Mouse (Mus musculus) liver, embryonic 15.5 days (tissue): ENCODE results near the gene Paqr6. TPM values are rescaled to one million over a fixed set of nuclear protein-coding genes. Genes with fewer than 3 reads are reported as not detected.
A peak's percentile ranks its signal among the peaks of the same experiment; 100 is the strongest.
"Not testable (repeated sequence)": the region's sequence is repeated elsewhere in the genome, so short reads cannot be mapped to it uniquely, and the experiment has no call there.

Experiments used
- ATAC-seq: fragments of 200-750 bp; cut with Nextera tagmentation; 2 replicates; pipeline ENCODE4 v1.8.0; 2017; ENCODE audit warnings: moderate number of reproducible peaks, mild to moderate bottlenecking, moderate library complexity; ENCODE audit not compliant: insufficient read depth
- H3K27ac ChIP-seq: fragments of 300-500 bp; sonication (generic); replicated peaks from 2 replicates; pipeline ENCODE4 v1.5.1; 2015; ENCODE audit warnings: mild to moderate bottlenecking, inconsistent platforms
- H3K27me3 ChIP-seq: fragments of 300-500 bp; sonication (generic); 2 replicates; pipeline ENCODE4 v1.6.1; 2015; ENCODE audit warnings: mild to moderate bottlenecking, inconsistent platforms
- H3K36me3 ChIP-seq: fragments of 300-500 bp; sonication (generic); replicated peaks from 2 replicates; pipeline ENCODE4 v1.6.1; 2015; ENCODE audit warnings: moderate library complexity, mild to moderate bottlenecking, inconsistent platforms
- H3K4me1 ChIP-seq: fragments of 300-500 bp; sonication (generic); replicated peaks from 2 replicates; pipeline ENCODE4 v1.6.1; 2015; ENCODE audit warnings: inconsistent platforms
- H3K4me2 ChIP-seq: fragments of 300-500 bp; sonication (generic); 2 replicates; pipeline ENCODE4 v1.6.1; 2015; ENCODE audit warnings: moderate library complexity, mild to moderate bottlenecking, inconsistent platforms
- H3K4me3 ChIP-seq: fragments of 300-500 bp; sonication (generic); replicated peaks from 2 replicates; pipeline ENCODE4 v1.5.1; 2015; ENCODE audit warnings: mild to moderate bottlenecking, inconsistent platforms
- H3K9ac ChIP-seq: fragments of 300-500 bp; sonication (generic); 2 replicates; pipeline ENCODE4 v1.6.1; 2015; ENCODE audit warnings: moderate library complexity, mild to moderate bottlenecking, inconsistent platforms
- H3K9me3 ChIP-seq: fragments of 300-500 bp; sonication (generic); replicated peaks from 2 replicates; pipeline ENCODE4 v1.6.1; 2016; ENCODE audit warnings: inconsistent platforms
- WGBS: fragments of 180-500 bp; shearing (Covaris S2); methylation state at CpG from one replicate; pipeline ENCODE4 v1.1.7; 2015; ENCODE audit warnings: mixed read lengths; ENCODE audit not compliant: insufficient replicate concordance; 5-methylcytosine and 5-hydroxymethylcytosine counted together
- polyA plus RNA-seq: library from polyadenylated mRNA; unstranded; fragments of >200 nt; fragmentation: Nextera tagmentation; extraction: Ambion mirVana; gene quantifications from 2 replicates; pipeline ENCODE4 v1.2.1, GENCODE M21; 2015

Paqr6 gene
- polyA plus RNA-seq, 1 experiment from 2014 or later: 5.4 TPM

GRCm38 (mm10) chr3:88366830-88367428 lies 2.5 kb downstream of the Paqr6 start:
- H3K9ac ChIP-seq: peak overlapping the region; percentile 27; the same call in 1 of the 2 replicates
- peak overlapping the region; percentile 28; the same call in 1 of the 2 replicates for H3K4me3 ChIP-seq
- not testable (repeated sequence) for H3K36me3 ChIP-seq, ATAC-seq, H3K27ac ChIP-seq, H3K9me3 ChIP-seq
- H3K27me3 ChIP-seq: peaks cover 36% of the 10 kb centered on the region
- peaks cover 49% of the 10 kb centered on the region for H3K4me1 ChIP-seq
- 8% methylated on average over 21 of the region's 22 CpGs for WGBS
- H3K4me2 ChIP-seq: peak overlapping the region; percentile 62

DNA sequence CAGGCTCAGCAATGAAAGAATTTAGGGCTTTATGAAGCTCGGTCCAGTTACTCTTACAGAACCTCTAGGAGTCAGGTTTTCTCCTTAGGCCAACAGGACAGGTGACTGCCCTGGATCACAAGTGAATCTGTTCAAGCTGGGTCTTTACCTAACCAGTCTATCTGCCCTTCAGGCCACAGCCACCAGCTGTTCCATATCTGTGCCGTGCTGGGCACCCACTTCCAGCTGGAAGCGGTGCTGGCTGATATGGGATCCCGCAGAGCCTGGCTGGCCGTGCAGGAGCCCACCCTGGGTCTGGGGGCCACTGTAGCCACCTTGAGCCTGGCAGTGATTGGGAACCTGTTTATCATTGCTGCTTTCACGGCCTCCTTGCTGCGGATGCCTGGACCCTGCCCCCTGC lies 3.1 kb downstream of the Paqr6 start:
- 48% methylated on average over 3 of the region's 7 CpGs for WGBS
- H3K9ac ChIP-seq, H3K9me3 ChIP-seq, H3K4me3 ChIP-seq, H3K27ac ChIP-seq, H3K4me2 ChIP-seq, H3K36me3 ChIP-seq, ATAC-seq: not testable (repeated sequence)
- peaks cover 43% of the 10 kb centered on the region for H3K4me1 ChIP-seq
- peaks cover 36% of the 10 kb centered on the region for H3K27me3 ChIP-seq

DNA sequence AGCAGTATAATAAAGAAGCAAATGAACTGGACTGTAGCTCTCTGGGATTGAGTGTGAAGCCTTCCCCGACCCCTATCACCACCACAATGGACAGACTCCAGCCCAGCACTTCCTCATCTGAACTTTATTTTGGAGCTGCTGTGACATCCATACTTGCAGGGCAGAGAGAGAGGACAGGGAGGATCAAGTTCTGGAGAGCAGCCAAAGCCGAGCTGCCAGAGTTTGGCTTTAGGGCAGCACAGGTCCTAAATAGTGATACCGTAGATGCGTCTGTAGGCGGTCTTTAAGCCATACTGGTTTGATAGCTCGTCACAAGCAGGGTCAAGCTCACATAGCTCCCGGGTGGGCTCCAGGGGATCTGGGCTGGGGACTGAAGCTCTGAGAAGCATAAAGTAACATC lies 4.1 kb downstream of the Paqr6 start:
- not testable (repeated sequence) for ATAC-seq

GRCm38 (mm10) chr3:88372643-88373042 lies 8.3 kb downstream of the Paqr6 start, which contains the start of gene Bglap3:
TSS of gene Bglap3 (minus strand) at chr3:88372743.
- H3K4me2 ChIP-seq, H3K27me3 ChIP-seq, H3K27ac ChIP-seq, H3K36me3 ChIP-seq, H3K9me3 ChIP-seq, H3K4me3 ChIP-seq, ATAC-seq, H3K9ac ChIP-seq, H3K4me1 ChIP-seq: not testable (repeated sequence)
- 79% methylated on average over 9 of the region's 9 CpGs for WGBS

More for the DNA sequence above, 4.1 kb downstream of the Paqr6 start:
- not testable (repeated sequence) for H3K9me3 ChIP-seq, H3K4me2 ChIP-seq, H3K9ac ChIP-seq, H3K36me3 ChIP-seq, H3K27ac ChIP-seq, H3K4me3 ChIP-seq
- Histone ChIP-seq H3K4me1 (peaks cover 33% of the 10 kb centered on the region), H3K27me3 (peaks cover 36% of the 10 kb centered on the region)
- WGBS: 63% methylated on average over 7 of the region's 7 CpGs

GRCm38 (mm10) chr3:88375750-88376626 lies 11.6 kb downstream of the Paqr6 start:
- H3K27ac ChIP-seq: not testable (repeated sequence)

GRCm38 (mm10) chr3:88376644-88377043 lies 12.3 kb downstream of the Paqr6 start:
- 42% methylated on average over 7 of the region's 7 CpGs for WGBS
- peak overlapping the region; percentile 54 for H3K4me2 ChIP-seq
- not testable (repeated sequence) for ATAC-seq

More at GRCm38 (mm10) chr3:88375750-88376626, 11.6 kb downstream of the Paqr6 start:
- not testable (repeated sequence) for H3K36me3 ChIP-seq, H3K9me3 ChIP-seq, H3K4me3 ChIP-seq, H3K4me1 ChIP-seq, H3K27me3 ChIP-seq, H3K9ac ChIP-seq
- WGBS: 12% methylated on average over 19 of the region's 19 CpGs
- peak; percentile 74 for ATAC-seq
- H3K4me2 ChIP-seq: peak overlapping the region; percentile 54

GRCm38 (mm10) chr3:88378599-88378998 lies 14.2 kb downstream of the Paqr6 start, which contains the start of gene Bglap2:
TSS of gene Bglap2 (minus strand) at chr3:88378699.
- H3K9me3 ChIP-seq, H3K4me2 ChIP-seq, H3K27me3 ChIP-seq, ATAC-seq, H3K36me3 ChIP-seq, H3K27ac ChIP-seq, H3K9ac ChIP-seq, H3K4me3 ChIP-seq, H3K4me1 ChIP-seq: not testable (repeated sequence)
- WGBS: 60% methylated on average over 5 of the region's 5 CpGs

More at GRCm38 (mm10) chr3:88376644-88377043, 12.3 kb downstream of the Paqr6 start:
- H3K36me3 ChIP-seq, H3K4me1 ChIP-seq, H3K27me3 ChIP-seq, H3K9me3 ChIP-seq, H3K9ac ChIP-seq, H3K4me3 ChIP-seq, H3K27ac ChIP-seq: not testable (repeated sequence)

DNA sequence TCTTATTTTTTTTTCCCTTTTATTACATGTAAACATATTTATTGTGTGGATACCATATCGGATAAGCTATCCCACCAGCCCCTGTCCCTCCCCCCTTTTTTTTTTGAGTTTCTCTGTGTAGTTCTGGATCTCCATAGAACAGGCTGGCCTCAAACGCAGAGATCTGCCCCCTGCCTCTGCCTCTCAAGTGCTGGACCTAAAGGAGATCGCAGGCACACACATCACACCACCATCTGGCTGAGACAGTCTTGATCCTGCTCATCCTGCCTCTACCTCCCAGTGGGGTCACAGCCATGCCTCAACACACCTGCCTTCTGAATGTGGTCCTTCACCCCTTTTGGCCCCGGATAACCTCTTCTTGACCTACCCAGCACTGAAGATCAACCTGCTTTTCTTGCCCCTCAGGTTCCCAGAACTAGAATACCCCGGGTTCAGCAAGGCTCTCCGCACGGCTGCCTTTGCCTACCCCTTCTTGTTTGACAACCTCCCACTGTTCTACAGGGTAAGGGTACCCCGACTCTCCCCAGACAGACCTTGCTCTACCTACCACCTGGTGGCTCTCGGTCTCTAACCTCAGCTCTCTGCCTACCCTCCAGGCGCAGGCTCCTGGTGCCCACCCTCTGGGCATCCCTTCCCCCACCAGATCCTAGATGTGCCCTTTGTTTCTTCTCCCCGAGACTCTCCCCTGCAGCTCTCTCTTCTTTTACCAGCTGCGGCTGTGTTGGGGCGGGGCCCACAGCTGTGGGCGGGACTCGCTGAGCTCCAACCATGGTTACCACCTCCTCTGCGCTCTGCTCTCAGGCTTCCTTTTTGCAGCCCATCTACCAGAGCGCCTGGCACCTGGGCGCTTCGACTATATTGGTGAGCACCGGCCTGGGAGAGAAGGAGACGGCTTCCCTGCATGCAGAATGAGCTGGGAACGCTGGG lies 17.3 kb downstream of the Paqr6 start:
- not testable (repeated sequence) for H3K36me3 ChIP-seq, H3K4me1 ChIP-seq, H3K27me3 ChIP-seq, H3K9ac ChIP-seq, H3K9me3 ChIP-seq, H3K27ac ChIP-seq
- 0 out of 2 replicates have a peak overlapping the region, but pooled peaks have one; percentile 7 for H3K4me3 ChIP-seq
- WGBS: 8% methylated on average over 22 of the region's 22 CpGs
- ATAC-seq: peak; percentile 68
- H3K4me2 ChIP-seq: peak overlapping the region; percentile 52

- not testable (repeated sequence) for H3K4me3 ChIP-seq, H3K4me2 ChIP-seq, H3K27me3 ChIP-seq, H3K9ac ChIP-seq, H3K27ac ChIP-seq, ATAC-seq, H3K36me3 ChIP-seq, H3K9me3 ChIP-seq, H3K4me1 ChIP-seq
- WGBS: 22% methylated on average over 1 of the region's 7 CpGs
Measured at GRCm38 (mm10) chr3:88382383-88382782, 18.0 kb downstream of the Paqr6 start.

DNA sequence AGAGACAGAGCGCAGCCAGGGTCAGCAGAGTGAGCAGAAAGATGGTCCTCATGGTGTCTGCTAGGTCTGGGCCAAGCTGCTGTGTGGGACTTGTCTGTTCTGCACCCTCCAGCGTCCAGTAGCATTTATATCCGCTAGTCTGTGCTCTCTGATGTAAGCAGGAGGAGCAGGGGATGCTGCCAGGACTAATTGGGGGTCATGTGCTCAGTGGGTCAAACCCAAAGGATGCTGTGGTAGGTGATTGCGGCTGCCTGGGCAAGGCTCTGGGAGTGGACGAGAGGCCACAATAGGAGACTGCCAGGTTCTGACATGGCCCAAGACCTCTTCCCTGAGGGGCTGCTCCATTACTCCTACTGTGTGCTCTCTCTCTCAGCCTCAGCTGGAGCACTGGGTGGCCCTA lies 20.0 kb downstream of the Paqr6 start, which contains the start of gene Bglap:
Gene Bglap (minus strand): TSS at position 101 of the 400 bp plus-strand sequence.
- Histone ChIP-seq H3K27ac (no peak within 1 kb of the TSS), H3K27me3 (no peaks in the 10 kb centered on the region), H3K36me3 (no peaks in the 10 kb centered on the region), H3K4me3 (no peak within 1 kb of the TSS), H3K9me3 (no peaks in the 10 kb centered on the region), H3K9ac (no peak within 1 kb of the TSS), H3K4me1 (peaks cover 4% of the 10 kb centered on the region; the same call in 1 of the 2 replicates), H3K4me2 (no peak within 1 kb of the TSS)
- WGBS: 79% methylated on average over 5 of the region's 5 CpGs
- ATAC-seq: no peak
